Mouse (Mus musculus): ENCODE measurements around the gene Inpp5d. TPM values are rescaled to one million over a fixed set of nuclear protein-coding genes. Genes with fewer than 3 reads are reported as not detected.

The Inpp5d gene
- polyA plus RNA-seq, 1 experiment from 2014 or later, result 3.3 TPM

DNA sequence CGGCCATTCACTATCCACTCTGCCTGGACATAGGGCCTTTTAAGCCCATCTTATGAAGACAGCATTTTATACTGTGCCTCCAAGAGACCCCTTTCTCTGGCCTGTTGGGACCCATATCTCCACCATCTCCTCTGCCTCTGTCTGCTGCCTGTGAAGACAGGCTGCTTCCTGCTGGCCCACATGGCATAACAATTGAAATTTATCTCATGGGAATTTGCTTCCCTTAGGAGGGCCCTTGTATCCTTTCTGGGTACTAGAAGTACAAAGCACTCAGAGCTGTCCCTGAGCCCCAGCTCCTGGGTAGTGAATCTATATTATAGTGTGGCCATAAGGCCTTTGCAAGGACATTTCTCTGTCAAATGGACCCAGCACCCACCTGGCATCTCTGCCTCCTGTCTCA lies 40.6 kb downstream of the Inpp5d start:
- no peak for ATAC-seq (replicated peaks; ENCODE audit: insufficient number of reproducible peaks, low FRiP score, low TSS enrichment, low read depth)
- Histone ChIP-seq H3K9ac (replicated peaks; ENCODE audit: low read length) (no peak overlapping the region), H3K36me3 (replicated peaks; ENCODE audit: control insufficient read depth, insufficient read depth, low read depth, low read length) (no peaks in the 10 kb centered on the region), H3K27ac (replicated peaks; ENCODE audit: low read depth, low read length) (no peak overlapping the region), H3K4me1 (ENCODE audit: control insufficient read depth, insufficient read depth, low read length) (no peaks in the 10 kb centered on the region; the same call in 1 of the 2 replicates), H3K4me2 (ENCODE audit: low read depth, low read length) (no peak overlapping the region), H3K9me3 (replicated peaks; ENCODE audit: control insufficient read depth, low read length) (no peaks in the 10 kb centered on the region), H3K27me3 (ENCODE audit: control insufficient read depth, insufficient read depth, low read length) (no peaks in the 10 kb centered on the region), H3K4me3 (ENCODE audit: low read depth, low read length) (no peak overlapping the region)
- DNase-seq (ENCODE audit: low spot score), result no peak
- WGBS, result 74% methylated on average over 1 of the region's 1 CpGs

DNA sequence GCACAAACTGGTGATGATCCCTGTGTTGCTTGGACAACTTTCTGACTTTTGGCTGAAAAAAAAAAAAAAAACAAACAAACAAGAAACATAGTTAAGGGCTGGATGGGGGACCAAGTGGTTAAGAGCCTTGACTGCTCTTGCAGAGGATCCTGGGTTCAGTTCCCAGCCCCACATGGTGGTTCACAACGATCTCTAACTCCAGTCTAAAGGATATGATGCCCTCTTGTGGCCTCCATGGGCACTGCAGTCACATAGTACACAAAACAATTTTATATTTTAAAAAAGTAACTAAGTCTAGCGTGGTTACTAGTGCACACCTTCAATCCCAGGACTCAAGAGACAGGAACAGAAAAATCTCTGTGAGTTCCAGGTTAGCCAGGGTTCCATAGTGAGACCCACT lies 43.9 kb downstream of the Inpp5d start:
- Histone ChIP-seq H3K9me3 (replicated peaks; ENCODE audit: control insufficient read depth, low read length) (no peaks in the 10 kb centered on the region), H3K9ac (replicated peaks; ENCODE audit: low read length) (no peak overlapping the region), H3K4me3 (ENCODE audit: low read depth, low read length) (no peak overlapping the region), H3K4me1 (ENCODE audit: control insufficient read depth, insufficient read depth, low read length) (no peaks in the 10 kb centered on the region), H3K27me3 (ENCODE audit: control insufficient read depth, insufficient read depth, low read length) (no peaks in the 10 kb centered on the region), H3K36me3 (replicated peaks; ENCODE audit: control insufficient read depth, insufficient read depth, low read depth, low read length) (no peaks in the 10 kb centered on the region), H3K4me2 (ENCODE audit: low read depth, low read length) (no peak overlapping the region), H3K27ac (replicated peaks; ENCODE audit: low read depth, low read length) (no peak overlapping the region)
- no peak for DNase-seq (ENCODE audit: low spot score)
- WGBS, result 67% methylated on average over 2 of the region's 2 CpGs
- no peak for ATAC-seq (replicated peaks; ENCODE audit: insufficient number of reproducible peaks, low FRiP score, low TSS enrichment, low read depth)

DNA sequence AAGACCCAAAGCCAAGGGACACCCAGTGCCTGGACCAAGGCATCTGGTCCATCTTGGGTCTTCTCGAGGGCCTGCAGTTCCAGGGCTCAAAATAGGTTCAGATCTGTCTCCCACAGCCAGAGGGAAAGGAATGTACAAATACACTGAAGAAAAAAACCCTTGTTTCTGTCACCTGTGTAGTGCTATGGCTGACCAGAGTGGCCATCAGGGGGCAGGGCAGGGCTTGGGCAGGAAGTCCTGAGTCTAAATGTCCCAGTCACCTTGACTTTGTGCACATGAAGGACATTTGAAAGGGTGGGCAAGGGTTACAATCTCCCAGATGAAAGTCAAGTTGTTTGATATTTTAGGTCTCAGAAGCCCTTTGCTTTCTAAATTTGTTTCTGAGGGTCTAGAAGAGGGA lies 46.9 kb downstream of the Inpp5d start:
- no peaks in the 10 kb centered on the region for H3K9me3 ChIP-seq (replicated peaks; ENCODE audit: control insufficient read depth, low read length)
- H3K27ac ChIP-seq (replicated peaks; ENCODE audit: low read depth, low read length), result no peak overlapping the region
- H3K4me2 ChIP-seq (ENCODE audit: low read depth, low read length), result no peak overlapping the region
- H3K27me3 ChIP-seq (ENCODE audit: control insufficient read depth, insufficient read depth, low read length), result no peaks in the 10 kb centered on the region
- DNase-seq (ENCODE audit: low spot score), result no peak
- no peak for ATAC-seq (replicated peaks; ENCODE audit: insufficient number of reproducible peaks, low FRiP score, low TSS enrichment, low read depth)
- H3K9ac ChIP-seq (replicated peaks; ENCODE audit: low read length), result no peak overlapping the region
- H3K4me1 ChIP-seq (ENCODE audit: control insufficient read depth, insufficient read depth, low read length), result no peaks in the 10 kb centered on the region
- no peaks in the 10 kb centered on the region for H3K36me3 ChIP-seq (replicated peaks; ENCODE audit: control insufficient read depth, insufficient read depth, low read depth, low read length)
- no peak overlapping the region for H3K4me3 ChIP-seq (ENCODE audit: low read depth, low read length)
- WGBS, result 72% methylated on average over 1 of the region's 1 CpGs

DNA sequence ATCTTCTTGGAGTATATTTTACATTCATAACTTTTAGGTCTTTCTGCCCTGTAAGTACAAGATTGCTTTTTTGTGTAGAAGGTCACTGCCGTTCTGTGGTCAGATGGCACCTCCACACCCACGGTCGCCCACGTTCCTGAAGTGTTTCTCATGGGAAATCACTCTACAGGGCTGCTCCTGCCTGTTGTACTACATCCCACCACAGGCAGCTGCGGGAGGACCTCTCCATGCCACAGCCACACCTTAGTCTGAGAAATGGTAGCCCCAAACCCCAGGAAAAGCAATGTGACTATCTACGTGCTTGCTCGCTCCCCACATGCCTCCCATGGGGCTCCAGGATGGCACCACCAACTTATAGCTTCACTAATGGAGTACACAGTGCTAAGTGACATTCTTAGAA lies 48.2 kb downstream of the Inpp5d start:
- H3K4me1 ChIP-seq (ENCODE audit: control insufficient read depth, insufficient read depth, low read length), result no peaks in the 10 kb centered on the region
- DNase-seq (ENCODE audit: low spot score), result no peak
- H3K27me3 ChIP-seq (ENCODE audit: control insufficient read depth, insufficient read depth, low read length), result no peaks in the 10 kb centered on the region
- H3K9me3 ChIP-seq (replicated peaks; ENCODE audit: control insufficient read depth, low read length), result no peaks in the 10 kb centered on the region
- H3K9ac ChIP-seq (replicated peaks; ENCODE audit: low read length), result no peak overlapping the region
- no peak overlapping the region for H3K4me3 ChIP-seq (ENCODE audit: low read depth, low read length)
- H3K4me2 ChIP-seq (ENCODE audit: low read depth, low read length), result no peak overlapping the region
- no peaks in the 10 kb centered on the region for H3K36me3 ChIP-seq (replicated peaks; ENCODE audit: control insufficient read depth, insufficient read depth, low read depth, low read length)
- no peak overlapping the region for H3K27ac ChIP-seq (replicated peaks; ENCODE audit: low read depth, low read length)
- no peak for ATAC-seq (replicated peaks; ENCODE audit: insufficient number of reproducible peaks, low FRiP score, low TSS enrichment, low read depth)
- WGBS, result 90% methylated on average over 7 of the region's 7 CpGs

DNA sequence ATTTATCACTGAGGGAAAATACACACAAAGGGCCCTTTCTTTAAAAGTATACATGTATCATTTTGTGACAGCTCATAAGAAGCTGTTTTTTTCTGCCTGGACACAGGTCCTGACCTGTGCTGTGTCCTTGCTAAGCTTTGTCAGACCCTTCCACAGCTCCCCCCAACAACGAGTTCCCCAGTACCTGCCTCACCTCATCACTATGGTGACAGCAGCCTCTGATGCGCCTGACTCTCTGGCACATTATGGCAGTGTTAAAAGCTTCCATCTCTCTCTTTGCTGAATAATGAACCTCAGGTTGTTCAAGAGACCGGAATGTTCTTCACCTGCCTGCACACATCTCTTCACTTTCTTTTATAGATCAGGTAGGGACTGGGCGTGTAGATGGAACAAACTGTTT lies 51.4 kb downstream of the Inpp5d start:
- Histone ChIP-seq H3K9me3 (replicated peaks; ENCODE audit: control insufficient read depth, low read length) (no peaks in the 10 kb centered on the region), H3K9ac (replicated peaks; ENCODE audit: low read length) (no peak overlapping the region), H3K4me2 (ENCODE audit: low read depth, low read length) (no peak overlapping the region), H3K36me3 (replicated peaks; ENCODE audit: control insufficient read depth, insufficient read depth, low read depth, low read length) (no peaks in the 10 kb centered on the region), H3K4me1 (ENCODE audit: control insufficient read depth, insufficient read depth, low read length) (no peaks in the 10 kb centered on the region), H3K27ac (replicated peaks; ENCODE audit: low read depth, low read length) (no peak overlapping the region), H3K27me3 (ENCODE audit: control insufficient read depth, insufficient read depth, low read length) (no peaks in the 10 kb centered on the region), H3K4me3 (ENCODE audit: low read depth, low read length) (no peak overlapping the region)
- 67% methylated on average over 4 of the region's 4 CpGs for WGBS
- ATAC-seq (replicated peaks; ENCODE audit: insufficient number of reproducible peaks, low FRiP score, low TSS enrichment, low read depth) (no peak), DNase-seq (ENCODE audit: low spot score) (no peak)

DNA sequence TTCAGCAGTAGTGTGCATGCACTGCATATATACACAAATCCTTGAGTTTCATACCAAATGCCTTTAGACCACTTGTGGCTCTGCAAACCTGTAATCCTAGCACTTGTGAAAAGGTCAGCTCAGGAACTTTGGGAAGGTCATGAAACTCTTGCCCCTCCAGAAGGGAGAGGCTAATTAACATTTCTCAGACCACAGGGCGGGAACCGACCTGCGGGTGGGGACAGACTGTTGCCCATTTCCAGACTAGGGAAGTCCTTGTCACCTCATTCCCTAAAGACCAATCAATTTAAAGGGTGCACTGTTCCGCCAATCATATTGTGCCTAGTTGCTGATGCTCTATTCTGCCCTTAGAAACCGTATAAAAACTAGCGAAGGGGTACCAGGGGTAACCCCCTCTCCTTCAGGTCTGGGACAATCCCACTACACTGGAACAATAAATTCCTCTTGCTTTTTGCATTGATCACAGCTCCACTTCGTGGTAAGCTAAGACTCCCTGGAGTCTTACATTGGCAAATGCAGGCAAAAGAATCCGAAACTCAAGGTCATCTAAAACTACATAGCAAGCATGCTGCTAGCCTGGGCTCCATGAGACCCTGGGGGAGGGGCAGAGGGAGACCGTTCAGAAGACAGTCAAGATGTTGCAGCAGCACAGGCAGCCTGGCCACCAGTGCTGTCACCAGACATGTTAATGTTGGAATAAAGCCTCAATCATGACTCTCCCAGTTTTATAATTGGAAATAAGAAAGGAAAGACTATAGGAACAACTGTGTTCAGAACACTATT lies 53.9 kb downstream of the Inpp5d start:
- Histone ChIP-seq H3K36me3 (replicated peaks; ENCODE audit: control insufficient read depth, insufficient read depth, low read depth, low read length) (no peaks in the 10 kb centered on the region), H3K9me3 (replicated peaks; ENCODE audit: control insufficient read depth, low read length) (no peaks in the 10 kb centered on the region), H3K27me3 (ENCODE audit: control insufficient read depth, insufficient read depth, low read length) (no peaks in the 10 kb centered on the region), H3K9ac (replicated peaks; ENCODE audit: low read length) (no peak overlapping the region), H3K4me1 (ENCODE audit: control insufficient read depth, insufficient read depth, low read length) (no peaks in the 10 kb centered on the region), H3K27ac (replicated peaks; ENCODE audit: low read depth, low read length) (no peak overlapping the region), H3K4me2 (ENCODE audit: low read depth, low read length) (no peak overlapping the region), H3K4me3 (ENCODE audit: low read depth, low read length) (no peak overlapping the region)
- no peak for DNase-seq (ENCODE audit: low spot score)
- 74% methylated on average over 9 of the region's 9 CpGs for WGBS
- ATAC-seq (replicated peaks; ENCODE audit: insufficient number of reproducible peaks, low FRiP score, low TSS enrichment, low read depth), result no peak

DNA sequence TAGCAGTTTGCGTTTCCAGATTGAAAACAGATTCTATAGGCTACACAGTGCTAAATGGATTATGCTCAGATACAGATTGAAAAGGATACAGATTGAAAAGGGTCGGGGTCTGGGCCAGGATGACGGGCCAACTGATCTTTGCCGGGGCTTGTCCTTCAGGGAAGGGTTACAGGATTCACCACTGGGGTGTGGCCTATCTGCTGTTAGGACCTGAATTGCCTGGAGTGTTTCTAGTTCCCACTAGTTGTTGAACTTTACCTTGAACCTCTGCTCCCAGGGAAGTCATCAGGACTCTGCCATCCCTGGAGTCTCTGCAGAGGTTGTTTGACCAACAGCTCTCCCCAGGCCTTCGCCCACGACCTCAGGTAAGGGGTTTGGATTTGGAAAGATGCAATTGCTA lies 55.9 kb downstream of the Inpp5d start:
- H3K4me3 ChIP-seq (ENCODE audit: low read depth, low read length), result no peak overlapping the region
- no peaks in the 10 kb centered on the region for H3K9me3 ChIP-seq (replicated peaks; ENCODE audit: control insufficient read depth, low read length)
- H3K4me2 ChIP-seq (ENCODE audit: low read depth, low read length), result no peak overlapping the region
- H3K36me3 ChIP-seq (replicated peaks; ENCODE audit: control insufficient read depth, insufficient read depth, low read depth, low read length), result no peaks in the 10 kb centered on the region
- WGBS, result 82% methylated on average over 6 of the region's 6 CpGs
- no peak overlapping the region for H3K9ac ChIP-seq (replicated peaks; ENCODE audit: low read length)
- H3K27me3 ChIP-seq (ENCODE audit: control insufficient read depth, insufficient read depth, low read length), result no peaks in the 10 kb centered on the region
- DNase-seq (ENCODE audit: low spot score), result no peak
- H3K27ac ChIP-seq (replicated peaks; ENCODE audit: low read depth, low read length), result no peak overlapping the region
- no peak for ATAC-seq (replicated peaks; ENCODE audit: insufficient number of reproducible peaks, low FRiP score, low TSS enrichment, low read depth)
- H3K4me1 ChIP-seq (ENCODE audit: control insufficient read depth, insufficient read depth, low read length), result no peaks in the 10 kb centered on the region

DNA sequence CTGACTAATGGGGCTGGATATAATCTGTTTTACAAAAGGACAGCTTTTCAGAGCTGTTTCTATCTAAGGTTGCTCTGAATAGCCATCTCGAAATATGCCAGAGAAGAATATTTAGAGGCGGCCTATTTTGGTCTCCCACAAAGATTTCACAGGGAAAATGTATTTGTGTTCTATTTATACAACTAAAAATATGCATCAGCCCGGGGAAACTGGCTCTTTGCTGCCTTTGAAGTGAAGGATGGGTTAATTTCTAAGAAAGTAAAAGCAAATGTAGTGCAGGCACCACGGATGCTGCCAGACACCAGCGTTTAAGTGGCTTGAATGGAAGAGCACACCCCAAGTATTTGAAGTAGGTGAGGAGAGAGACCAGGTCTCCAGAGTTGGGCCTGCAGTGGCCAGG lies 59.0 kb downstream of the Inpp5d start:
- H3K9me3 ChIP-seq (replicated peaks; ENCODE audit: control insufficient read depth, low read length), result no peaks in the 10 kb centered on the region
- no peak for ATAC-seq (replicated peaks; ENCODE audit: insufficient number of reproducible peaks, low FRiP score, low TSS enrichment, low read depth)
- no peaks in the 10 kb centered on the region for H3K27me3 ChIP-seq (ENCODE audit: control insufficient read depth, insufficient read depth, low read length)

More for the DNA sequence above, 59.0 kb downstream of the Inpp5d start:
- Histone ChIP-seq H3K27ac (replicated peaks; ENCODE audit: low read depth, low read length) (no peak overlapping the region), H3K4me1 (ENCODE audit: control insufficient read depth, insufficient read depth, low read length) (no peaks in the 10 kb centered on the region), H3K36me3 (replicated peaks; ENCODE audit: control insufficient read depth, insufficient read depth, low read depth, low read length) (no peaks in the 10 kb centered on the region), H3K4me3 (ENCODE audit: low read depth, low read length) (no peak overlapping the region), H3K9ac (replicated peaks; ENCODE audit: low read length) (no peak overlapping the region), H3K4me2 (ENCODE audit: low read depth, low read length) (no peak overlapping the region)
- 84% methylated on average over 5 of the region's 5 CpGs for WGBS
- DNase-seq (ENCODE audit: low spot score), result no peak
